Mouse (Mus musculus) limb, embryonic 10.5 days (tissue): ENCODE results near the gene Hnrnpl. TPM values are rescaled to one million over a fixed set of nuclear protein-coding genes. Genes with fewer than 3 reads are reported as not detected.

ENCODE experiments used
- DNase-seq: peaks from one replicate; pipeline ENCODE4 v3.0.0-alpha.2; 2017; ENCODE audit warnings: low spot score
- H3K27ac ChIP-seq: fragments of 300-500 bp; sonication (generic); 2 replicates; pipeline ENCODE4 v1.5.1; 2016; ENCODE audit warnings: mild to moderate bottlenecking
- H3K27me3 ChIP-seq: fragments of 300-500 bp; sonication (generic); 2 replicates; pipeline ENCODE4 v1.6.1; 2016; ENCODE audit warnings: low read depth, mild to moderate bottlenecking; ENCODE audit not compliant: poor library complexity, severe bottlenecking
- H3K36me3 ChIP-seq: fragments of 300-500 bp; sonication (generic); 2 replicates; pipeline ENCODE4 v1.6.1; 2016; ENCODE audit warnings: mild to moderate bottlenecking, moderate library complexity
- H3K4me1 ChIP-seq: fragments of 300-500 bp; sonication (generic); 2 replicates; pipeline ENCODE4 v1.6.1; 2016
- H3K4me3 ChIP-seq: fragments of 300-500 bp; sonication (generic); 2 replicates; pipeline ENCODE4 v1.5.1; 2016; ENCODE audit warnings: mild to moderate bottlenecking, moderate library complexity
- H3K9me3 ChIP-seq: fragments of 300-500 bp; sonication (generic); replicated peaks from 2 replicates; pipeline ENCODE4 v1.6.1; 2016; ENCODE audit warnings: mild to moderate bottlenecking
- WGBS: fragments of 180-500 bp; shearing (Covaris S2); methylation state at CpG from one replicate; pipeline ENCODE4 v1.1.7; 2016; 5-methylcytosine and 5-hydroxymethylcytosine counted together
- polyA plus RNA-seq: library from polyadenylated mRNA; unstranded; fragments of >200 nt; fragmentation: Nextera tagmentation; extraction: Ambion mirVana; gene quantifications from 2 replicates; pipeline ENCODE4 v1.2.1, GENCODE M21; 2016

The Hnrnpl gene
- polyA plus RNA-seq, 1 experiment from 2014 or later: 336 TPM

DNA sequence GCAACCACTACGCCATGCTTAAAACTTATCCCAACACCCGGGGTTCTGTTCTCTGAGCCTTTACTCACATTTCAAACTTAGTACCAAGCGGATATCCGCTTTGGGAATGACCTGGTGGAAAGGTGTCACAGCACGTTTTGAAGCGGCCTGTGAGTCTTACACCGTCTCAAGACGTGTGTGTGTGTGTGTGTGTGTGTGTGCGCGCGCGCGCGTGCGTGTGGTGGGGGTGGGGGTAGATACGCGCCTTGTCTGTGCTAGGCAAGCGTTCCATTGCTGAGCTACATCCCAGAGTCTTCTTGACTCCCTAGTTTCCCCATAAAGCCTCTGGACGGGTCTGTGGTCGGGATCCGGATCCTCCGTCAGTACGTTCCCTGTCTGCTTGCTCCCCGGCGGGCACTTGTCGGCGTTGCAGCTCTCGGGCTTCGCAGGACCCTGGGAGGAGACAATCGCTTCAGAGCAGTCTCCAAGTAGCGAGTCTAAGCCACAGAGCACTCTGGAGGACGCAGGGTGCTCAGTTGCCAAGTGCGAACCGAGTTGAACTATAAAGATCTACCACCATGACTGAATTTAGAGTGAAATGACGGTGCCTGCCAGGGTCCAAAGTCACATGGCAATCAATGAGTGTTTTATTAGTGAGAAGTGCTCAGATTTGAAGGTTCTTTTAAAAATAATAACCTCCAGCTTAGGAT lies 1.2 kb downstream of the Hnrnpl start:
- DNase-seq: peak; percentile 86
- Histone ChIP-seq H3K27me3 (no peaks in the 10 kb centered on the region), H3K9me3 (no peaks in the 10 kb centered on the region), H3K27ac (peak overlapping the region; percentile 100), H3K4me1 (peaks cover 45% of the 10 kb centered on the region), H3K4me3 (peak overlapping the region; percentile 87), H3K36me3 (peaks cover 29% of the 10 kb centered on the region)
- under 1% methylated on average over 35 of the region's 35 CpGs for WGBS

DNA sequence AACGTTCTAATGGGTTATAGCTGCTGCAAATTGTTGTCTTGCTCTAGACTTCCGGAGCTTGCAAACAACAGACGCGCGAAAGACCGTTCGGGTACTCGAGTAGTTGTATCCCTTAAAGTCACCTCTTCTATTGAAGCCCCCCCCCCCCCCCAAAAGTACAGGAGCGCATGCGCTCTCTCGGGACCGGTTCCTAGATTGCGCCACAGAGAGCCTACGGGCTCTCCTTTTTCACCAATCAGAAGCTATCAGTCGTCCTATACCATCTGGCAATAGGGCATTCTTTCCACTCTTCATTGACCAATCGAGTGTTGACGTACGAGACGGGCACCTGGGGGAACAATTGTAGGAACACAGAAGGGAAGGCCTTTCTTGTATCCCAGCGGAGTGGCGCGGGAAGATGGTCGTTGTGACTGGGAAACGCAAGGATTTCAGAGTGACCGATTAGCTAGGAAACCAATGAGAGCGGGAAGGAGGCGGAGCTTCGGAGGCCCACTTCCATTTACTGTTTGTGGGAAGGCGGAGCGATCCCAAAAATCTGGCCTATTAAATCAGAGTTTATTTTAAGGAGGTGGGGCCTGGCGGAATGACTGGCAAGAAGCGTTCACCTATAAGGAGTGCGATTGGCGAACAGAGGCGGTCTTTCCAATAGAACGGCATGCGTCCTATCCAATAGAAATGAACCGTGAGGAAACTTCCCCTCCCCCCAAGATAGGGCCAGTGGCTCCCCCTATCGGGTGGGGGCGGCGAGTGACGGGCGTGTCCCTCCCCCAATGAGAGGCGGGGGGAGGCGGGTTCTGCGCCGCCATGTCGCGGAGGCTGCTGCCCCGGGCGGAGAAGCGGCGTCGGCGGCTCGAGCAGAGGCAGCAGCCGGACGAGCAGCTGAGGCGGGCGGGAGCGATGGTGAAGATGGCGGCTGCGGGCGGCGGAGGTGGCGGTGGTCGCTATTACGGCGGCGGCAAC lies 2.0 kb downstream of the Hnrnpl start:
- no peaks in the 10 kb centered on the region for H3K9me3 ChIP-seq
- DNase-seq: peak; percentile 97
- H3K36me3 ChIP-seq: peaks cover 37% of the 10 kb centered on the region
- peak overlapping the region; percentile 87 for H3K4me3 ChIP-seq
- H3K27me3 ChIP-seq: no peaks in the 10 kb centered on the region
- peak overlapping the region; percentile 100 for H3K27ac ChIP-seq
- H3K4me1 ChIP-seq: peaks cover 50% of the 10 kb centered on the region
- WGBS: under 1% methylated on average over 69 of the region's 70 CpGs

GRCm38 (mm10) chr7:28811228-28811627 lies 2.9 kb downstream of the Hnrnpl start:
- Histone ChIP-seq H3K27me3 (no peaks in the 10 kb centered on the region), H3K36me3 (peaks cover 46% of the 10 kb centered on the region), H3K27ac (peak overlapping the region; percentile 100), H3K4me1 (peaks cover 59% of the 10 kb centered on the region), H3K9me3 (no peaks in the 10 kb centered on the region), H3K4me3 (peak overlapping the region; percentile 87)
- DNase-seq: peak; percentile 97
- WGBS: 0% methylated on average over 40 of the region's 40 CpGs

DNA sequence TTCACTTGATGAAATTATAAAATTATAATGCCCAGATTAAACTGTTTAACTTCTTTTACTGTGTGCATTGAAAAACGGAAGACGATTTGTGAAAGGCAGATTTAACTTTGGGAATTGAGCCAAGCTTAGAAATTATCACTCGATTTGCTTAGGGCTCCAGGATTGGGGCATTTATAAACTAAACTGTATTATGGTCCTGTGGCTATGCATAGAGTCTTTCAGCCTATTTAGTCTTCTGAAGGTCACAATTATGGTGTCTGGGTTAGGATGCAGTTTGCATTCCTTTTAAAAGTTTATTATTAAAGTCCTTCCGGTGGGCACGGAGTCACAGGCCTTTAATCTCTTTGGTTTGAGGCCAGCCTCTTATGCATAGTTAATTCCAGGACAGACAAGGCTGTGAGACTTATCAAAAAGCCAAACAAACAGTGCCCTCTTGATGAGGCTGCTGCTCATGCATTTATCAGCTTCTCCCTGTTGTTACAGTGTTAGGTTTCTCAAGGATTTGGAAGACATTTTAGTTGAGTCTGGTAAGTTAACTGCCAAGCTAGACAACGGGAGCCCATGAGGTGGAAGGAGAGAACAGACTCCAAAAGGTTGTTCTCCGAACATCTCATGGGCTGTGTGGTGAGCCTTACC lies 3.4 kb downstream of the Hnrnpl start:
- Histone ChIP-seq H3K9me3 (no peaks in the 10 kb centered on the region), H3K27me3 (no peaks in the 10 kb centered on the region), H3K27ac (peak overlapping the region; percentile 100), H3K36me3 (peaks cover 51% of the 10 kb centered on the region), H3K4me1 (peaks cover 60% of the 10 kb centered on the region), H3K4me3 (peak overlapping the region; percentile 87)
- no peak for DNase-seq
- WGBS: 19% methylated on average over 7 of the region's 7 CpGs

GRCm38 (mm10) chr7:28812436-28812835 lies 4.1 kb downstream of the Hnrnpl start:
- Histone ChIP-seq H3K4me3 (peak overlapping the region; percentile 87), H3K9me3 (no peaks in the 10 kb centered on the region), H3K4me1 (peaks cover 63% of the 10 kb centered on the region), H3K36me3 (peaks cover 58% of the 10 kb centered on the region), H3K27ac (peak overlapping the region; percentile 100; the same call in 1 of the 2 replicates), H3K27me3 (no peaks in the 10 kb centered on the region)
- 78% methylated on average over 4 of the region's 4 CpGs for WGBS
- no peak for DNase-seq

DNA sequence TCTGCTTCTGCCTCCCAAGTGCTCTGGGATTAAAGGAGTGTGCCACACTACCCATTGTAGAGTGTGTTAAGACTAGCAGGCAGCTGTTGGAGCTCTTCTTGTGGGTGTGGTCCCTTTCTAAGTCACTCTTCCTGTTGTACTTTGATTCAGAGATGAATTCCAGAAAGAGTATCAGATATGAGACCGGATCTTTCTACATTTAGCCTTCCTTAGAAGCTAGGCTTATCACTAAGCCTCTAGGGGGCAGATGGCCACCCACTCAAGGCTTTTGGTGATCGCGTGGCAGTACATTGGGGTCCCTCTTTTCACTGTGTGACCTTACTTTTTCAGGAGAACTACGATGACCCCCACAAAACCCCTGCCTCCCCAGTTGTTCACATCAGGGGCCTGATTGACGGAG lies 4.6 kb downstream of the Hnrnpl start:
- no peaks in the 10 kb centered on the region for H3K27me3 ChIP-seq
- peak overlapping the region; percentile 87 for H3K4me3 ChIP-seq
- peaks cover 63% of the 10 kb centered on the region for H3K36me3 ChIP-seq
- 89% methylated on average over 5 of the region's 5 CpGs for WGBS
- no peak for DNase-seq
- H3K9me3 ChIP-seq: no peaks in the 10 kb centered on the region
- H3K27ac ChIP-seq: no peak overlapping the region
- H3K4me1 ChIP-seq: peaks cover 59% of the 10 kb centered on the region

DNA sequence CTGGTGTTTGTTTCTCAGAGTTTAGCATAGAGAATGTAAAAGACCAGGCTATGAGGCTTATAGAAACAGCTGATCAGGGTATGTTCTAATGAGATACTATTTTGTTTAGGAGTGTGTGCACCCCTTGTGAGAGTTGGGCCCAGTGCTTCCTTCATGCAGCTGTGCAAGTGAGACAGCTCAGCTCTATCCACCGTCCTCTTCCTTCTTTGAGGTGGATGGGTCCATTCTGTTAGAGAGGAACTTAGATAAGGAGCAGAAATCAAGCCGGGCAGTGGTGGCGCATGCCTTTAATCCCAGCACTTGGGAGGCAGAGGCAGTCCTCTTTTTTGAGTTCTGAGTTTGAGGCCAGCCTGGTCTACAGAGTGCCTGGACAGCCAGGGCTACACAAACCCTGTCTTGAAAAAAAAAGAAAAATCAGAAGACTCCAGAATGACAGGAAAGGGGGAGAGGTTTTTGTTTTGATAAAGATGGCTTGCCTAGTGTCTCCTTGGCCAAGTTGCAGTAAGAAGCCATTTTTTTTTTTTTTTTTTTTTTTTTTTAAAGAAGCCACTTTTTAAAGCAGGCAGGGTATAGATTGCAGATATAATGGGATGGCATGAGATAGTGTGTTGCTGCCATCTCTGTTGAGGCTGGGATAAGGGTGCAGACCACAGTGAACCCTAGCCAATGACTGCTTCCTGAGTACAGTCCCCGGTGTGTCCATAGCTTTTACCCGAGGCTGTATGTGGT lies 6.1 kb downstream of the Hnrnpl start:
- H3K27me3 ChIP-seq: no peaks in the 10 kb centered on the region
- no peaks in the 10 kb centered on the region for H3K9me3 ChIP-seq
- peaks cover 48% of the 10 kb centered on the region for H3K4me1 ChIP-seq
- 0 out of 2 replicates have a peak overlapping the region, but pooled peaks have one; percentile 87 for H3K4me3 ChIP-seq
- H3K27ac ChIP-seq: no peak overlapping the region
- DNase-seq: no peak
- WGBS: 90% methylated on average over 5 of the region's 5 CpGs
- peaks cover 78% of the 10 kb centered on the region for H3K36me3 ChIP-seq

GRCm38 (mm10) chr7:28815230-28815629 lies 6.9 kb downstream of the Hnrnpl start:
- WGBS: 94% methylated on average over 9 of the region's 9 CpGs
- H3K4me1 ChIP-seq: peaks cover 50% of the 10 kb centered on the region
- no peak overlapping the region for H3K4me3 ChIP-seq
- H3K36me3 ChIP-seq: peaks cover 86% of the 10 kb centered on the region
- H3K27ac ChIP-seq: no peak overlapping the region
- H3K27me3 ChIP-seq: no peaks in the 10 kb centered on the region
- no peaks in the 10 kb centered on the region for H3K9me3 ChIP-seq
- DNase-seq: no peak

DNA sequence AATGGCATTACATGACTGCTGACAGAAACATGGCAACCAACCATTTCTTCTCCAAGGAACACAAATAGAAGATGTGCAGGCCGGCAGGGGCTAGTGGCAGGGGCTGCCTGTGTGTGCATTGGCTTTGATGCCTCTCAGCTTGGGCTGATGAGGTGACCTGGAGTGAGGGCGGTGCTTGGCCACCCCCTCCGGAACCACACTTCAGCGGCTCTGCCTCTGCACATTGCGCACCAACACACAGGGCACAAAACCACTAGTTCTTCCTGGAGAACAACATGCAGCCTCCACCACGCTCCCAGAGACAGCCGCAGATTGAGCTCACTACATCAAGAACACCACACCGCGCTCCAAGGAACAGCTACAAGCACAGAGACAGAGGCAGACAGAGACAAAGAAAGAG lies 7.9 kb downstream of the Hnrnpl start:
- H3K27me3 ChIP-seq: no peaks in the 10 kb centered on the region
- no peak overlapping the region for H3K4me3 ChIP-seq
- peaks cover 50% of the 10 kb centered on the region for H3K4me1 ChIP-seq
- peaks cover 95% of the 10 kb centered on the region for H3K36me3 ChIP-seq
- WGBS: 94% methylated on average over 9 of the region's 9 CpGs
- DNase-seq: no peak
- H3K27ac ChIP-seq: no peak overlapping the region
- no peaks in the 10 kb centered on the region for H3K9me3 ChIP-seq

- Histone ChIP-seq H3K36me3 (peaks cover 100% of the 10 kb centered on the region), H3K4me1 (peaks cover 47% of the 10 kb centered on the region), H3K27ac (no peak overlapping the region), H3K4me3 (no peak overlapping the region), H3K27me3 (no peaks in the 10 kb centered on the region), H3K9me3 (no peaks in the 10 kb centered on the region)
- 97% methylated on average over 10 of the region's 10 CpGs for WGBS
- DNase-seq: no peak
These were observed 8.6 kb downstream of the Hnrnpl start for GRCm38 (mm10) chr7:28816920-28817319.

DNA sequence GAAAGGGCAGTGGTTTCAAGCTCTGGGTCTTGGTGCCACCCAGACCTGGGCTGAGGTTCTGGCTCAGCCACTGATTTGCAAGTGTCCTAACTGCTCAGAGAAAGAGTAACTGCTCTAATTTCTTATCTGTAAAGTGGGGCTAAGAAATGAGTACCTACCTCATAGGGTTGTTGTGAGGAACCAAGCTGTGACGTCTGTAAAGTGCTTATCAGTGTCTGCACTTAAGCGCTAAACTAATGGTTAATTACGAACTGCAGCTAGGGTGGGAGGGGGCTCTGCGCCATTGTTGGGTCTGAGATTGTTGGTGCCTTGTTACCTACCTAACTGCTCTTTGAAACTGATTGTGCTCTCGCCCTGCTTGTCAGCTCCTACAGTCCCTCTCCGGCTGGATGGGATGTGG lies 9.2 kb downstream of the Hnrnpl start:
- Histone ChIP-seq H3K9me3 (no peaks in the 10 kb centered on the region), H3K4me1 (peaks cover 41% of the 10 kb centered on the region), H3K36me3 (peaks cover 100% of the 10 kb centered on the region), H3K27me3 (no peaks in the 10 kb centered on the region), H3K27ac (no peak overlapping the region), H3K4me3 (0 out of 2 replicates have a peak overlapping the region, but pooled peaks have one; percentile 1)
- no peak for DNase-seq
- 79% methylated on average over 6 of the region's 6 CpGs for WGBS

DNA sequence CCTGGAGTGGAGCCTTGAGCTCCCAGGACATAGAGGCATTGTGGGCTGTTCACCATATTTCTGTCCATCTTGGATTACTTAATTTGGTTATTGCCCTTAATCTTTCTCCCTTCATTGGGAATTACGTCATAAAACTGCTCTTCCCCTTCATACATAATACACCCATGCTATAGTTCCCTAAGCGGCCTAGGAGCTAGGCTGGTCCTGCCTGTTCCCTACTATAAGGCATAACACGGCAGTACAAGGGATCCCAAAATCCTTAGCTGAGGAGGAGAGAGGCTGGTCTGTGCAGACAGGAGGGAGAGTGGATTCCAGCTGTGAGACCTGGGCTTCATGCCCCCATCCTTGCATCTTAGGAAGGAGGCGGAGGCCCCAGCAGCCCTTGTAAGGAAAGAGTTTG lies 9.6 kb downstream of the Hnrnpl start:
- Histone ChIP-seq H3K9me3 (no peaks in the 10 kb centered on the region), H3K4me3 (no peak overlapping the region), H3K27me3 (no peaks in the 10 kb centered on the region), H3K36me3 (peaks cover 100% of the 10 kb centered on the region), H3K27ac (no peak overlapping the region), H3K4me1 (peaks cover 37% of the 10 kb centered on the region)
- no peak for DNase-seq
- 81% methylated on average over 4 of the region's 4 CpGs for WGBS
